Mouse (Mus musculus) myocyte (in vitro differentiated cells): ENCODE results near the gene Isoc2a.

Source experiments
- CEBPB ChIP-seq: IDR thresholded peaks from 2 replicates; pipeline ENCODE4 v1.6.1; 2011; ENCODE audit warnings: mild to moderate bottlenecking, moderate library complexity; ENCODE audit not compliant: poor library complexity, insufficient read depth, severe bottlenecking
- E2F4 ChIP-seq: IDR thresholded peaks from one replicate; pipeline ENCODE4 v1.6.1; 2011; ENCODE audit warnings: mild to moderate bottlenecking, control low read depth, moderate library complexity; ENCODE audit not compliant: insufficient read depth
- MAX ChIP-seq: IDR thresholded peaks from one replicate; pipeline ENCODE4 v1.6.1; 2011; ENCODE audit warnings: low read depth, mild to moderate bottlenecking, control low read depth
- MYOD1 ChIP-seq, 3 experiments: IDR thresholded peaks; one replicate each; pipeline ENCODE4 v1.6.1; 2011; ENCODE audit warnings: control low read depth in 2 of 3, low read depth in 2 of 3, mild to moderate bottlenecking in 2 of 3, moderate library complexity in 1 of 3; ENCODE audit not compliant: insufficient read length in 2 of 3, control insufficient read depth in 1 of 3
- MYOG ChIP-seq, 3 experiments: IDR thresholded peaks; one replicate each; pipeline ENCODE4 v1.6.1; 2011; ENCODE audit warnings: control low read depth in 2 of 3, low read depth in 2 of 3, mild to moderate bottlenecking in 2 of 3; ENCODE audit not compliant: insufficient read length in 2 of 3, control insufficient read depth in 1 of 3, insufficient read depth in 1 of 3
- POLR2A ChIP-seq: IDR thresholded peaks from one replicate; pipeline ENCODE4 v1.6.1; 2011; ENCODE audit warnings: low read depth, mild to moderate bottlenecking, control low read depth, moderate library complexity; ENCODE audit not compliant: insufficient read length
- POLR2AphosphoS2 ChIP-seq: IDR thresholded peaks from one replicate; pipeline ENCODE4 v1.6.1; 2011; ENCODE audit warnings: low read depth, control low read depth; ENCODE audit not compliant: insufficient read length
- REST ChIP-seq: IDR thresholded peaks from one replicate; pipeline ENCODE4 v1.6.1; 2011; ENCODE audit warnings: mild to moderate bottlenecking, control low read depth, moderate library complexity; ENCODE audit not compliant: insufficient read depth, insufficient read length
- SRF ChIP-seq: IDR thresholded peaks from one replicate; pipeline ENCODE4 v1.6.1; 2011; ENCODE audit warnings: low read depth; ENCODE audit not compliant: control insufficient read depth, insufficient read length
- TCF12 ChIP-seq: IDR thresholded peaks from one replicate; pipeline ENCODE4 v1.6.1; 2011; ENCODE audit warnings: mild to moderate bottlenecking, control low read depth; ENCODE audit not compliant: poor library complexity, insufficient read depth, severe bottlenecking
- USF1 ChIP-seq: IDR thresholded peaks from one replicate; pipeline ENCODE4 v1.6.1; 2011; ENCODE audit warnings: low read depth, mild to moderate bottlenecking, control low read depth, moderate library complexity

DNA sequence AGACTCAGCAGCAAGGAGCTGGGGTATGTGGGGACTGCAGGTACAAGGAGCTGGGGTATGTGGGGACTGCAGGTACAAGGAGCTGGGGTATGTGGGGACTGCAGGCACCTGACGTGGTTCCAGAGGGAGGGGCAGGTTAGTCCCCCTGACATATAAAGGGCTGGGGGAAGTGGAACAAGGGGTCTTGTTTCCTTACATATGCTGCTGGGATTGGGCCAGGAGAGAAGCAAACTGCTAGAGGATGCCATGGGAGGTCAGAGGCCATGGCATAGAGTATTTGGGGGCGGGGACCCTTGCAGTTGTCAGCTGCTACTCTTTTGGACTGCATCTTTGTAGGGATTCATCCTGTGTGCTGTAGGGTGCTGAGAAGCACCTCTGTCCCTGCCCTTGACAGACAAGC, 40.5 kb downstream of the Isoc2a start:
- TF ChIP-seq TCF12 (no peak), POLR2A (no peak), E2F4 (no peak), MYOD1 (IDR thresholded peaks at IDR 0.05; ENCODE audit: control insufficient read depth in 1 of 3, insufficient read length in 2 of 3, low read depth in 2 of 3) (no peak), MAX (no peak), POLR2AphosphoS2 (no peak), CEBPB (no peak), MYOG (IDR thresholded peaks at IDR 0.05; ENCODE audit: control insufficient read depth in 1 of 3, insufficient read depth in 1 of 3, insufficient read length in 2 of 3, low read depth in 2 of 3) (no peak), SRF (no peak), USF1 (no peak), REST (no peak)
